Mouse (Mus musculus) CD8-positive naive resting alpha-beta T cell, adult 2 months (primary cell): ENCODE measurements around the gene Runx2.

ENCODE experiments used
- DNase-seq, 2 experiments: peaks; one replicate each; pipeline ENCODE4 v3.0.0; 2022; ENCODE audit warnings: low read depth in 2 of 2, low spot score in 2 of 2

Gene Runx2

DNA sequence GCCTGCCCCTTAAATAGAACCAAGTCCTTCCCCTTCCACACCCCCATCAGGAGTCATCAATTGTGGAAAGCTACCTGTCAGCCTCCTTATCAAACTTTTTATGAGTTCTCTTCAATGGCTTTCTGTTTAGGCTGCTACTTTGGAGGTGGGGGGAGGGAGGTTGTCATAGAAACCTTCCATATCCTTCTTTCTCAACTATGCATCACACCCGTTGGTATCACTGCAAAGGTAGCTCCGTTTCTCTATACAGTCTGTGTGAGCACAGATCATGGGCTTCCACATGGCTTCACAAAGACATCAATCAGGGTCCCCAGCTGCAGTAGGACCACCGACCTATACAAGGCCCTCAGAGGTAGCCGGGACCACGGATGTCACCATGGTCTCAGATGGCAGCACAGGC, 329.3 kb downstream of the Runx2 start:
- DNase-seq: no peak

DNA sequence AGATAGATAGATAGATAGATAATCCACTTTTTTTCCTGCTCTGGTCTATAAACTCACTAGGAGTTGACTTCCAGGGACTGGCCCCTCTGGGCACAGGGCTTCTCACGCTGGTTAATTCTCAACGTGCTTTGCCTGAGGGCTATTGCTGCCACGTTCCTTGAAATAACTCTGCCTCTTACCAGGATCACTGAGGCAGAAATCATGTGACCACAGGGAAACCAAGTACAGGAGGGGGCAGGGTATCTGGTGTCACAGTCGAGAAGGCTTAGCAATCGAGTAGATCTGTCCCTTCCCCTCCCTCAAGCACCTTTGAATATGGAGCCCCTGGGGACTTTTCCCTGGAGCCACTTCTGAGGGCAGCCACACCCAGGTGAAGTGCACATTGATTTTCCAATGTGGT, 334.7 kb downstream of the Runx2 start:
- no peak for DNase-seq

- no peak for DNase-seq
Observed at GRCm38 (mm10) chr17:44479491-44479890, 335.1 kb downstream of the Runx2 start.

DNA sequence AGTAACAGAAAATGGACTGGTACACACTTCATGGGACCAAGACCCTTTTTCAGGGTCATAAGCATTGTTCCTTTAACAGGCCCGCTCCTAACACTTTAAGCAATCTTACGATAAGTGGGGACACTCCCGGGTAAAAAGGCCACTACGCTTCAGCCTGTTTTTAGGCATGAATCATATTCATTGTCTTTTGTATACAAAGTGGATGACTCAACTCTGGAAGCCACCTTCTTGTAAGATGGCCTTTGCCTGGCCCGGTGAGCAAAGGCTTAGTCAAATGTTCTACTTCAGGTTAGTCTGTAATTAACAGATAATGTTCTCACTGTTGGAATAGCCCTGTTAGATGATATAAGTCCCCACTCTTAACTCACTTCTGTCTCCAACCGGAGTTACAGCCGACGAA, 338.7 kb downstream of the Runx2 start:
- DNase-seq: no peak

GRCm38 (mm10) chr17:44474280-44474679, 340.3 kb downstream of the Runx2 start:
- DNase-seq: no peak

DNA sequence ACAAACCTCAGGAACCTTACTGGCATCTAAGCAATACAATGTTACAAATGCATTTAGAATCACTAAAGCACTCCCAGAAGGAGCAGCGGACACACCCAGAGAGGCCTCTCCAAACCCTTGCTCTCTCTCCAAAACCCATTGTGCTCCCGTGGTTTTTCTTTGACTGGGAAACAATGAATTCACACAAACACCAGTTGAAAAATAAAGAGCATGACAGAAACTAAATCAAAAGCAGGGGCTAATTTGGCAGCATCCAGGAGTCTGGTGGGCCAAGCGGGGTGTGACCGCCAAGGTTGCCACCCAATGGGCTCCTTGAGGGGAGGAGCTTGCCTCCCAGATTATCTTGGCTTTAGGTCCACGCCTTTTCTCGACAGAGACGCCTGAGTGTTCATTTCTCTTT, 341.9 kb downstream of the Runx2 start:
- DNase-seq: no peak

- no peak for DNase-seq
Observed at GRCm38 (mm10) chr17:44463679-44464078, 350.9 kb downstream of the Runx2 start.

DNA sequence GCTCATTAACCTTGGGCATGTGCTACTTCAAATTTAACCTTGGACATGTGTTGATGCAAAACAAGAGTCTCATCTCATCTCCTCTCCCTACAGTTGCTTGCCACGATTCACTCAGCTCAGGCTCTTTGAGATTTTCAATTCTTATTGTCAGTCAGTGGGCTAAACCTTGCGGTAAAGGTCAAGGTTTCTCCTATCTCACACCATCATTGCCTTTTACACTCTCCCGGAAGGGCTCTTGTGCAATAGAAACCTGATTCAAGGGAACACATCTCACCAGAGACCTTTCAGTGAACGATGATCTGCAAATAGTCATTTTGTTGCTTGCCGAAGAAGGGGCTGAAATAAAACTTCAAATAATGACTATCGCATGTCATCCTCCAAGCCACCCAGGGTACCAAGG, 354.4 kb downstream of the Runx2 start:
- no peak for DNase-seq

DNA sequence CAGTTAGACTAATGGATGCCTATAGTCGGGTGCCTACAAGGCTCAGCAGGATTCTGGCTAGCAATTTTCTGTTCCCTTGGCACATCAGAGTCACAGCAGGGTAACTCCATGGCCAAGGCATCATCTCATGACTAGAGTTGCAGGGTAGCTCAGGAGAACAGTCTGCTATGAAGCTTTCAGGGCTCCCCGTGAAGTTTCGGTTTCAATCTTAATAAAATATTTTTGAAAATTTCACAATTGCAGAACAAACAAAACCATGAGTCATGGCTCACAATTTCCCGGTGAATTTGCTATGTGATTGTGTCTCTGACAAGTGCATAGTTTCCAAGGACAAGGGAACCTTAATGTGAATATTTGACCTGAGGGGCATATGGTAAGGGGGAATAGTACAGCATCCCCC, 355.6 kb downstream of the Runx2 start:
- no peak for DNase-seq

GRCm38 (mm10) chr17:44456696-44457095, 357.9 kb downstream of the Runx2 start:
- DNase-seq: no peak

DNA sequence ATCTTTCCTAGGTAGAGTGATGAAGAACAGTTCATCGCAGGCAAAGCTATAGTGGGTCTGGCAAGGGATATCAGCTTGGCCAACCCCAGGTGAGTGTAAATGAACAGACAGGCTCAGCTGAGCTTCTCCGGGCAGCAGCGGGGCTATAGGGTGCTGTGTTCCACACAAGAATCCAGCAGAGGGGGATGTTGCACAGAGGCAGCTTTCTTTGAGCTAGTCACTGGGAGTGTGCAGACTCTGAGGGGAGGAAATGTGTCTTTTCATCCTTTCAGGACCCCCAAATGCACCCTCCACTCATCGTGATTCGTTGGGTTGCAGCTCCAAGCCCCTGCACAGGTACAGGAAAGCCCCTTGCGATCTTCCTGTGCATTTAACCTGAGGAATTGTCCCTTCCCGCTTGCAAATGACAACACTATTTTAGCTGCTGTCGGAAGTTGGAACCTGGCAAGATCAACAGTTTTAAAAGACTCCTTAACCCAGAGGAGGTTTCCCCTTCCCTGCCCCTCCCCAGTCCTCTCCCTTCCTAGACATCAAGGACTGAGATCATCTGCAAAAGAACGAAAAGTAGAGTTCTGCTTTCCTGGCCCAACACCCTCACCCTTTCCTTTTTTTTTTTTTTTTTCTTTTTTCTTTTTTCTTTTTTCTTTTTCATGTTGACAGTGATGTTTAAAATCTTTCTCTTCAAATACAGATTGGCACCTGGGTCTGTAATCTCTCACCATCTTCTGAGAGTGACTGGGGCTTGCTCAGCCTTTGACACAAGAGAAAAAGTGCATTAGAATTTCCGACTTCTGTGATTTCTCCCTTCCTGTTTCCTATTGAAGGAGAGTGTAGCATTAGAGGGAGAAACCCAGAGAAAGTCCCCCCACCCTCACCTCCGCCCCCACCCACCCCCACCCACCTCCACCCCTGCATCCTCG, 358.7 kb downstream of the Runx2 start:
- peak in 1 of 2 experiments; percentile 25 for DNase-seq

- no peak for DNase-seq
Observed at GRCm38 (mm10) chr17:44449915-44450471, 364.6 kb downstream of the Runx2 start.
